Mouse (Mus musculus): ENCODE data around the gene Ap5s1. TPM values are rescaled to one million over a fixed set of nuclear protein-coding genes. Genes with fewer than 3 reads are reported as not detected.
A peak's percentile ranks its signal among the peaks of the same experiment; 100 is the strongest.

The Ap5s1 gene
- polyA plus RNA-seq (2015; fragmentation: Nextera tagmentation; extraction: Ambion mirVana): 26.7 and 27.8 TPM in 2 replicates

DNA sequence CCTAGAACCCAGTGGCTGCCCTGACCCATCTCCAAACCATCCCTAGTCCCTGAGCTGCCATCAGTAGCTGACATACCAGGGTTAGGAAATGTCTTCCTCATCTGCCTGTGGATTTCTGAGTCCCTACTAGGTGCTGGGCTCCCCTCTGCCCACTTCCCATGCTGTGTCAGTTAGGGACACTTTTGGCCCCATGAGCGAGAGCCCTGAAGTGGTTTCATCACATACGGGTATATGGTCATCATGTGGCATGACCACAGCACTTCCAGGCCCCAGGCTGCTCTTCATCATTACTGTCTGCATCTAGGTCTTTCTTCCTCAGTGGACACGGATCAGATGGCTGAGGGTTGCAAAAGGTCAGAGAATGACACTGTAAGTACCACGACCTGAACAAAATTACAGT is at the start of gene Ap5s1:
Gene Ap5s1, plus strand, starts transcription at position 301 of the 400 bp plus-strand sequence.
- 77% methylated on average over 4 of the region's 4 CpGs for WGBS
- H3K27ac ChIP-seq: no peak within 1 kb of the TSS
- H3K9me3 ChIP-seq: no peaks in the 10 kb centered on the region
- no peaks in the 10 kb centered on the region for H3K36me3 ChIP-seq
- H3K27me3 ChIP-seq: no peaks in the 10 kb centered on the region
- no peak for ATAC-seq (ENCODE audit: insufficient number of reproducible peaks, low FRiP score, low TSS enrichment, low read depth)
- H3K4me3 ChIP-seq: no peak within 1 kb of the TSS
- no peak within 1 kb of the TSS for H3K4me2 ChIP-seq
- no peak within 1 kb of the TSS for H3K9ac ChIP-seq
- H3K4me1 ChIP-seq: peaks cover 34% of the 10 kb centered on the region

DNA sequence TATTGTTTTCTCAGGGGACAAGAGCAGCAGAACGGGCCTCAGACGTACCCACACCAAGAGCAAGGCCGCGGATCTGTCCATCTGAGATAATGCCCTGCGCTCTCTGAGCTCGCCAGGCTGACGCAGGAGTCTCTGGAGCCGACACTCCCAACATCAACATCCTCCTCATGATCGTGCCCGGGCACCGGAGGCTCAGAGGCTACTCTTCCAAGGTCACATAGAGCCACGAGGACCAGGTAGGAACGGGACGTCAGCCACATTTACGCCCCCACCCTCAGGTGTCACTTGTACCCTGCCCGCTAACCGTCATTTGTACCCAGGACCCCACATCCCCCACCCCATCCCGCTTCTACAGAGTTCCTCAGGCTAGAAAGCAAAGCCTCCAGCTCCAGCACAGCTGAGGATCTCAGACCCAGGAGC is 47.4 kb upstream of the Ap5s1 start:
- Histone ChIP-seq H3K4me2 (peak overlapping the region; percentile 86), H3K36me3 (no peaks in the 10 kb centered on the region), H3K4me3 (peak overlapping the region; percentile 71), H3K9me3 (no peaks in the 10 kb centered on the region), H3K27me3 (no peaks in the 10 kb centered on the region), H3K9ac (peak overlapping the region; percentile 57), H3K27ac (peak overlapping the region; percentile 74; the same call in 1 of the 2 replicates), H3K4me1 (peaks cover 18% of the 10 kb centered on the region)
- peak; percentile 20 for ATAC-seq (ENCODE audit: insufficient number of reproducible peaks, low FRiP score, low TSS enrichment, low read depth)
- WGBS: under 1% methylated on average over 18 of the region's 18 CpGs

DNA sequence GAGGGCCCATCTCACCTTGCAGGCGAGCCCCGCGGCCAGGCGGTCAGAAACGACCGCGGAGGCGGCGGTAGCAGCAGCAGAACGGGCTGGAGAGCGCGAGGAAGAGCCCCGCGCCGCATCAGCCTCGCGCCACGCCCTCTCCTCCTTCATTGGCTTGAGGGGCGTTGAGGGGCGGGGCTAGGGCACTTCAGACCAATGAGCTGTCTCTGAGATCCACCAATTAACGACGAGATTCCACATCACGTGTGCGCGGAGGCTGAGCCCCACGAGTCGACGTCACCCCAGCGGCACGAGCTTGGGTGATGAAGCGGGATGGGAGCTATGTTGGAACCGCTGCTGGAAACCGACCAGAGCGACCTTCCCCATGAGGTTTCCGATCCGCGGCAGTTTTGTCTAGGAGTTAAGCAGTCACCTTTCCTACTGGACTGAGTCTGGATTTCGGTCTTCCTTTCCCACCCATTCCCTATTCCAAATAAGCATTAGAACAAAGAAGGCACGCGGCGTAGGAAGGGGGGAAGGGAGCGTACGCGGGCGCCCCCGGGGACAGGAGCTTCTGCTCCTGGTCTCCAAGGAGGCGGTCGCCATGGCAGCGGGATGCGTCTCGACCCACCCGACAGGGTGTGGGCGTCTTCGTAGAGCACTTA is 46.8 kb upstream of the Ap5s1 start, which contains the start of gene 1700037H04Rik:
Gene 1700037H04Rik, minus strand, starts transcription at position 144 of the 644 bp plus-strand sequence.
- peaks cover 18% of the 10 kb centered on the region for H3K4me1 ChIP-seq
- H3K4me3 ChIP-seq: peak within 1 kb of the TSS; percentile 71
- no peaks in the 10 kb centered on the region for H3K27me3 ChIP-seq
- under 1% methylated on average over 54 of the region's 54 CpGs for WGBS
- peak within 1 kb of the TSS; percentile 68 for H3K9ac ChIP-seq
- H3K36me3 ChIP-seq: no peaks in the 10 kb centered on the region
- H3K9me3 ChIP-seq: no peaks in the 10 kb centered on the region
- peak; percentile 98 for ATAC-seq (ENCODE audit: insufficient number of reproducible peaks, low FRiP score, low TSS enrichment, low read depth)
- H3K4me2 ChIP-seq: peak within 1 kb of the TSS; percentile 86
- peak within 1 kb of the TSS; percentile 89 for H3K27ac ChIP-seq

DNA sequence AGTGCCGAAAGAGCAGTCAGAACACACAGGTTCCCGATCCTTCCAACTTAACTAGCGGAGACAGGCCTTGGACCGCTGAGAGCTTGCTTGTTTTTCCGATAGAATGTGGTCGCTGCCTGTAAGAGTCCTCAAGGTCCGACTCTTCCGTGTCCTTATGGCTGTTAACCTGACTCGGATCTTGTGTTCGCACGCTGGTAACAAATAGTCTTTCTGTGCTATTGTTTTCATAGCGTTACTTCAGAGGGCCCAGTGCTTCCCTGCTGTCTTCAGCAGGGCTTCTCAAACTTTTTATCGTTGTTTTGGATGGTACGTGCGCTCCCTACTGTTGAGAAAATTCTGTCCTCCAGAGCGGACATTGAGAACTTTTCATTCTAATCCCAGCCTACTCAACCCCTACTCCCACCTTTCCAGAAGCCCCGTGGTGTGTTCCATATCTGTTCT is 46.2 kb upstream of the Ap5s1 start:
- peak overlapping the region; percentile 86 for H3K4me2 ChIP-seq
- H3K27me3 ChIP-seq: no peaks in the 10 kb centered on the region
- peak overlapping the region; percentile 68 for H3K9ac ChIP-seq
- H3K36me3 ChIP-seq: no peaks in the 10 kb centered on the region
- peak overlapping the region; percentile 89 for H3K27ac ChIP-seq
- ATAC-seq (ENCODE audit: insufficient number of reproducible peaks, low FRiP score, low TSS enrichment, low read depth): no peak
- H3K4me3 ChIP-seq: peak overlapping the region; percentile 71
- peaks cover 18% of the 10 kb centered on the region for H3K4me1 ChIP-seq
- 1% methylated on average over 17 of the region's 17 CpGs for WGBS
- H3K9me3 ChIP-seq: no peaks in the 10 kb centered on the region

DNA sequence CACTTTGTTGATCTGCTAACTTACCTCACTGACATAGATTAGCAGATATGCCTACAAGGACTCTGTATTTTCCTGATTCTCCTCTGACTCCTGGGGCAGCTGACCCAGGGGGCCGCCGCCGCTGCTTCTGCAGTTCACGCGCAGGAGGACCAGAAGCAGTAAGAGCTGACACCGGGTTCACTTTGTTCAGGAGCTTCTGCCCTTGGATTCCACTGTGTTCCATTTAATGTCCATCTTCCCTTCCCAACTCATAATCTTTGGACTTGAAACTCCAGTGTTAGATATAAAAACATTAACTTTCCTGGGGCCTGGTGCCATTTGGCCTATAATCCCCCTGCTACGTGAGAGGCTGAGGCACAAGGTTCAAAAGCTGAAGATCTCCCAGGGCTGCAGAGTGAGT is 43.0 kb upstream of the Ap5s1 start:
- no peak overlapping the region for H3K4me2 ChIP-seq
- no peak overlapping the region for H3K27ac ChIP-seq
- no peak for ATAC-seq (ENCODE audit: insufficient number of reproducible peaks, low FRiP score, low TSS enrichment, low read depth)
- no peaks in the 10 kb centered on the region for H3K9me3 ChIP-seq
- no peak overlapping the region for H3K9ac ChIP-seq
- no peak overlapping the region for H3K4me3 ChIP-seq
- WGBS: 59% methylated on average over 7 of the region's 7 CpGs
- H3K36me3 ChIP-seq: no peaks in the 10 kb centered on the region
- peaks cover 6% of the 10 kb centered on the region for H3K4me1 ChIP-seq
- H3K27me3 ChIP-seq: no peaks in the 10 kb centered on the region

DNA sequence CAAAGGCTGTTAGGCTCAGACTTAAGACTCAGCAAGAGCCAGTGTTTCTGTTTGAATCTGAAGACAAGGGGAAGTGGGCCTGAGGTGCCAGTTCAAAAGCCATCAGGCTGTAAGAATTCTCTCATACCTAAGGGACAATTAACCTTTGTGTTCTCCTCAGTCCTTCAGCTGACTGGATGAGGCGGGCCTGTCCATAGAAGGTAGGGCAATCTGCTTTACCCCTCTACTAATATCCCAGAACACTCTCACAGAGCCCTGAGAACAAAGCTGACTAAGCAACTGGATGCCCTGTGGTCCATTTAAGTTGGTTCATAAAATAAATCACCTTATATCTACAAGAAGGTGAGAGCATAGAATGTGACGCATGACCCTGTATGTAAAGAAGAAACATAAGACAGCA is 40.7 kb upstream of the Ap5s1 start:
- Histone ChIP-seq H3K4me2 (no peak overlapping the region), H3K4me3 (no peak overlapping the region), H3K36me3 (no peaks in the 10 kb centered on the region), H3K4me1 (peaks cover 6% of the 10 kb centered on the region; the same call in 1 of the 2 replicates), H3K27me3 (peaks cover 16% of the 10 kb centered on the region), H3K9ac (no peak overlapping the region), H3K9me3 (no peaks in the 10 kb centered on the region), H3K27ac (no peak overlapping the region)
- WGBS: 87% methylated on average over 2 of the region's 2 CpGs
- no peak for ATAC-seq (ENCODE audit: insufficient number of reproducible peaks, low FRiP score, low TSS enrichment, low read depth)

DNA sequence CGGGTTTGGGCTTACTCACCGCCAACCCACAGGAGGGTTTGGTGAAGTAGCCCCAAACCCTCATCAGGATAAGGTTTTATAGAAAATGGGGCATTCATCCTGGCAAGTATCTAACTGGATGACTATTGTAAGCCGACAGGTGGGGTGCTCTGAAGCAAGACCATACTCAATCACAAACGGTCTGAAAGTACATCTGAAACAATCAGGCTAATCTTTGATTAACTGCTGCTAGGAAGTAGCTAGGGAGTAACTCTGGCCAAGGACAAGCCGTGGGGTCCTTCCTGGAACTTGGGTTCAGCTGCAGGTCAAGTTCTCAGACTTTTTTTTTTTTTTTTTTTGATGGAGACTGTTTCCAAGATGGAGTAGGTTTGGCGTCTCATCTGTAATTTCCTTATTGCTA is 38.9 kb upstream of the Ap5s1 start:
- H3K4me1 ChIP-seq: peaks cover 13% of the 10 kb centered on the region
- H3K27me3 ChIP-seq: peaks cover 34% of the 10 kb centered on the region
- H3K36me3 ChIP-seq: no peaks in the 10 kb centered on the region
- 82% methylated on average over 6 of the region's 6 CpGs for WGBS
- no peak overlapping the region for H3K4me3 ChIP-seq
- no peak overlapping the region for H3K27ac ChIP-seq
- no peak for ATAC-seq (ENCODE audit: insufficient number of reproducible peaks, low FRiP score, low TSS enrichment, low read depth)
- H3K9ac ChIP-seq: no peak overlapping the region
- H3K9me3 ChIP-seq: no peaks in the 10 kb centered on the region
- H3K4me2 ChIP-seq: no peak overlapping the region

DNA sequence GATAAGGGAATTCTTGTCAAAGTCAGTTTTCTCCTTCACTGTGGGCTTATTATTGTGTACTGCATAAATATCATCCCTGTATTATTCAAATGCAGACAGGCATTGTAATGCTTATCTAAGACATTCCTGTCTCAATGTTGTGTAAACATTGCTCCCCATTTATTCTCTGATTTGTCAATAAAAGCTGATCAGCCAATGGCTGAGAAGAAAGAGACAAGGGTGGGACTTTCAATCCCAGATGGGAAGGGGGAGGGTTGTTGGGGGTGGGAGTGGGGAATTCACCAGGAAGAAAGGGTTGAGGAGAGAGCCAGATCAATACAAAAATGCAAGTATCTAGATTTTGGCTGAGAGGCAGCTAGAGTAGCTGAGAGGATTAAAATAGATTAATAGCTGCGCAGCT is 38.0 kb upstream of the Ap5s1 start:
- no peak overlapping the region for H3K9ac ChIP-seq
- WGBS: 82% methylated on average over 1 of the region's 1 CpGs
- H3K4me3 ChIP-seq: no peak overlapping the region
- H3K9me3 ChIP-seq: no peaks in the 10 kb centered on the region
- H3K4me1 ChIP-seq: peaks cover 11% of the 10 kb centered on the region
- no peaks in the 10 kb centered on the region for H3K36me3 ChIP-seq
- peaks cover 43% of the 10 kb centered on the region for H3K27me3 ChIP-seq
- H3K4me2 ChIP-seq: no peak overlapping the region
- H3K27ac ChIP-seq: no peak overlapping the region
- no peak for ATAC-seq (ENCODE audit: insufficient number of reproducible peaks, low FRiP score, low TSS enrichment, low read depth)

DNA sequence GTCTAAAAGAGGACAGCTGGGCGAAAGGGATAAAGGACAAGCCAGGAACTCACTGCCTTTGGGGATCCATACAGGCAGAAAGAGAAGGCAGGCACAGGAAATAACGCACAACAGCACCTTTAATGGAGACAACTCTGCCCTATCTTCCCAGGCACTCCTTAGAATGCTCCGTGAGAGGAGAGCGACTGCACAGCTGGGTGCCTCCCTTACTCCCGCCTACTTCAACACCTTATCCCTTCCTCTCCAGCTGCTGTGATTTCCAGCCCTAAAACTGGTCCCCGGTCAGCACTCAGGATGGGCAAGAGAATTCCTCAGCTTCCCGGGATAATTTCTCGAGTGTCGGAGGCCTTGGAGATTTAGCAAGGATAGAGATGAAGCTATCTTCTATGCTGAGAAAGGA is 35.9 kb upstream of the Ap5s1 start:
- WGBS: 16% methylated on average over 9 of the region's 9 CpGs
- no peak overlapping the region for H3K27ac ChIP-seq
- H3K4me1 ChIP-seq: peaks cover 23% of the 10 kb centered on the region
- peak overlapping the region; percentile 40 for H3K4me2 ChIP-seq
- peaks cover 43% of the 10 kb centered on the region for H3K27me3 ChIP-seq
- peak overlapping the region; percentile 26 for H3K4me3 ChIP-seq
- H3K9me3 ChIP-seq: no peaks in the 10 kb centered on the region
- H3K36me3 ChIP-seq: no peaks in the 10 kb centered on the region
- H3K9ac ChIP-seq: no peak overlapping the region; the same call in 1 of the 2 replicates
- no peak for ATAC-seq (ENCODE audit: insufficient number of reproducible peaks, low FRiP score, low TSS enrichment, low read depth)

DNA sequence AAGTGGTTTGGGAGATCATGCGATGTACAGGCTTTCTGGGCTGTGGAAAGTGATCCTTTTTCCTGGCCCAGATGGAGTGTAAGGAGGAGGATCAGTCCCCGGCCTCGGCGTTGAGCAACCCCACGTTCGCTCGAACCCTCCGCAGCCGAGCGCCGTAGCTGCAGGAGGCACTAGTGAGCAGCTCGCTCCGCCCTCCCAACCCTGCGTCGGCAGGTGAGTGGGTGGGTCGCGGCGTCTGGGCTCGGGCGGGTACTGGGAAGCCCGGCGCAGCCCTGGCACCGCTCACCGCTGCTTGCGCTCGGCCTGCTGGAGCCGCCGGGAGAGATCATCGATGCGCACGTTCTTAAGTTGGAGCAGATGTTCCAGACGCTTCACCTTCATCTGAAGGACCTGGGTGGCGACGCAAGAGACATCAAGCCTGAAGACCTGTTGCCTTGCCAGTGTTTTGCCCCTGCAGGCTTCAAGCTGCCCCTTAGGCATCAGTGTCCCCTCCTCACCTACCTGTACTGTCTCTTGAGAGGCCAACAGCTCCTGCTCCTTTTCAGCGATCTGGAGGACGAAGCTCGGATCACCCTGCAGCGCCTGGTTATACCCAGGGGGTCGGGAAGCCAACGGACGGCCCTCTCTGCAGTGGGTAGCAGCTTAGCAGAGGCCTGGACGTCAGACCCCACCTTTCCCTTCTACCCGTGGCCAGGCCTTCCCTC is 35.3 kb upstream of the Ap5s1 start:
- no peak for ATAC-seq (ENCODE audit: insufficient number of reproducible peaks, low FRiP score, low TSS enrichment, low read depth)

DNA sequence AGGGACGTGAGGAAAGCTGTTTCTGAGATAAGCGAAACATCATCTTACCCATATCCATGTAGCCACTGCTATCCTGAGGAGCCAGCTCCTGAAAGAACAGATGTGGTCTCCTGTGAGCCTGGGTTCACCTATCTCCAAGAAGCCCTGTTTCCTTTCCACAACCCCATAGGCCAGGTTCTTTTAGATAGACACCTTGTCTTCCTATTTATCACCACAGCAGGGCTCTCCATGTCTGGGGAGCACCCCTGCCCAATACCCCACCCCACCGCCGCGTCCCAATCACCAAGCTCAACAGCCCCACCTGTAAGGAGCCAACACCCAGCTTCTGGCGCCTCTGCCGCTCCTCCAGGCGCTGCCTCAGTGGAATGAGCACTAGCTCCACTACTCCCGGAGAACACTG is 34.6 kb upstream of the Ap5s1 start:
- H3K9ac ChIP-seq: no peak overlapping the region
- peaks cover 5% of the 10 kb centered on the region for H3K36me3 ChIP-seq
- no peak overlapping the region for H3K4me3 ChIP-seq
- H3K4me1 ChIP-seq: peaks cover 36% of the 10 kb centered on the region
- no peak overlapping the region for H3K4me2 ChIP-seq
- 54% methylated on average over 9 of the region's 9 CpGs for WGBS
- no peak overlapping the region for H3K27ac ChIP-seq
- ATAC-seq (ENCODE audit: insufficient number of reproducible peaks, low FRiP score, low TSS enrichment, low read depth): no peak
- no peaks in the 10 kb centered on the region for H3K9me3 ChIP-seq
- peaks cover 43% of the 10 kb centered on the region for H3K27me3 ChIP-seq

More for the DNA sequence above, 35.3 kb upstream of the Ap5s1 start:
- 8% methylated on average over 42 of the region's 43 CpGs for WGBS
- H3K27me3 ChIP-seq: peaks cover 43% of the 10 kb centered on the region
- H3K4me2 ChIP-seq: peak overlapping the region; percentile 40
- H3K36me3 ChIP-seq: no peaks in the 10 kb centered on the region; the same call in 1 of the 2 replicates
- peaks cover 29% of the 10 kb centered on the region for H3K4me1 ChIP-seq
- H3K27ac ChIP-seq: no peak overlapping the region
- H3K4me3 ChIP-seq: peak overlapping the region; percentile 26
- no peaks in the 10 kb centered on the region for H3K9me3 ChIP-seq
- H3K9ac ChIP-seq: peak overlapping the region; percentile 2; the same call in 1 of the 2 replicates

DNA sequence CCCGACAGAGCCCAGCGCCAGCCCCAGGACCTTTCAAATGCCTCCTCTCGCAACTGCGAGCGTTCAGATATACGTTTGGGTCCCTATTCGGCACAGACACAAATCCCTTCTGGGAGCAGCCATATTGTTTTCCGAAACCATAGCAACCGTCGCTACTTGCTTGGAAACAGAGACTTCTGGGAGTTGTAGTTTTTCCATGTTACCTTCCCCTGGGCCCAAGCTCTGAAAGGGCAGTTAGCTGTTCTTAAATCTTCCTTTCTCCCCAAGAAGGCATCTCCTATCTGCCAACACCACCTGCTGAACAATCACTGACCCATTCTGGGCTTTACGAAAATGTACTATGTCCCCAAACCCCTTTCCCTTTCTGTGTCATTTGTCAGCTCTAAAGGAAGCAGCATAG is 32.2 kb upstream of the Ap5s1 start:
- H3K4me1 ChIP-seq: peaks cover 58% of the 10 kb centered on the region

More for the DNA sequence above, 32.2 kb upstream of the Ap5s1 start:
- Histone ChIP-seq H3K9me3 (no peaks in the 10 kb centered on the region), H3K4me2 (peak overlapping the region; percentile 83), H3K36me3 (peaks cover 14% of the 10 kb centered on the region), H3K27me3 (peaks cover 41% of the 10 kb centered on the region), H3K27ac (no peak overlapping the region), H3K9ac (no peak overlapping the region; the same call in 1 of the 2 replicates), H3K4me3 (peak overlapping the region; percentile 39)
- WGBS: 8% methylated on average over 11 of the region's 11 CpGs
- no peak for ATAC-seq (ENCODE audit: insufficient number of reproducible peaks, low FRiP score, low TSS enrichment, low read depth)

All from limb, embryonic 15.5 days (tissue).